Mouse (Mus musculus) mature B cell (primary cell): ENCODE results near the gene Ankrd52.

Experiments used
- in situ Hi-C: fragments of 300-500 bp; cut with MboI; formaldehyde crosslinking; loops from 2 replicates; pipeline ENCODE4 v1.14.3; 2019

The Ankrd52 gene

GRCm38 (mm10) chr10:128440407-128440806 lies 63.5 kb downstream of the Ankrd52 start:
- in situ Hi-C loops = loop anchor here (5.0 kb wide), 1 partner anchor 33 kb away; no protein-coding TSS in a partner anchor

GRCm38 (mm10) chr10:128441324-128442119 lies 64.6 kb downstream of the Ankrd52 start:
- in situ Hi-C loops = loop anchor here (5.0 kb wide), 1 partner anchor 34 kb away; no protein-coding TSS in a partner anchor

- in situ Hi-C loops = loop anchor here (5.0 kb wide), 1 partner anchor 35 kb away; no protein-coding TSS in a partner anchor
These were observed 65.8 kb downstream of the Ankrd52 start for GRCm38 (mm10) chr10:128442718-128443117.

GRCm38 (mm10) chr10:128444354-128444753 lies 67.4 kb downstream of the Ankrd52 start:
- in situ Hi-C loops = loop anchor here (5.0 kb wide), 1 partner anchor 37 kb away; no protein-coding TSS in a partner anchor

- in situ Hi-C loops = no loop called here
These were observed 68.5 kb downstream of the Ankrd52 start for GRCm38 (mm10) chr10:128445407-128445806.

GRCm38 (mm10) chr10:128451014-128451413 lies 74.1 kb downstream of the Ankrd52 start:
- in situ Hi-C loops = loop anchor here (10.0 kb wide), 1 partner anchor 116 kb away; the partner anchor contains the start of gene Cs

- in situ Hi-C loops = loop anchor here (10.0 kb wide), 1 partner anchor 120 kb away; the partner anchor contains the start of gene Cs
These were observed 77.6 kb downstream of the Ankrd52 start for GRCm38 (mm10) chr10:128454471-128454870.

GRCm38 (mm10) chr10:128455280-128455679 lies 78.4 kb downstream of the Ankrd52 start:
- in situ Hi-C loops = loop anchor here (10.0 kb wide), 1 partner anchor 120 kb away; the partner anchor contains the start of gene Cs

- in situ Hi-C loops = loop anchor here (10.0 kb wide), 1 partner anchor 123 kb away; the partner anchor contains the start of gene Cs
These were observed 80.8 kb downstream of the Ankrd52 start for GRCm38 (mm10) chr10:128457676-128458075.
